Mouse (Mus musculus) lung, embryonic 16.5 days (tissue): ENCODE data around the gene Cdkl4. TPM values are rescaled to one million over a fixed set of nuclear protein-coding genes. Genes with fewer than 3 reads are reported as not detected.

Source experiments
- ATAC-seq: fragments of 200-750 bp; cut with Nextera tagmentation; 2 replicates; pipeline ENCODE4 v1.8.0; 2017; ENCODE audit warnings: low read depth, mild to moderate bottlenecking, moderate library complexity
- H3K27ac ChIP-seq: fragments of 300-500 bp; sonication (generic); 2 replicates; pipeline ENCODE4 v1.5.1; 2014; ENCODE audit warnings: mild to moderate bottlenecking, control low read depth, low read length
- H3K27me3 ChIP-seq: fragments of 300-500 bp; sonication (generic); 2 replicates; pipeline ENCODE4 v1.6.1; 2014; ENCODE audit warnings: low read depth, low read length, mixed read lengths; ENCODE audit not compliant: control insufficient read depth, insufficient read depth
- H3K36me3 ChIP-seq: fragments of 300-500 bp; sonication (generic); 2 replicates; pipeline ENCODE4 v1.6.1; 2014; ENCODE audit warnings: low read length; ENCODE audit not compliant: control insufficient read depth, insufficient read depth
- H3K4me1 ChIP-seq: fragments of 300-500 bp; sonication (generic); replicated peaks from 2 replicates; pipeline ENCODE4 v1.6.1; 2014; ENCODE audit warnings: low read length, mixed read lengths; ENCODE audit not compliant: control insufficient read depth, insufficient read depth
- H3K4me2 ChIP-seq: fragments of 300-500 bp; sonication (generic); 2 replicates; pipeline ENCODE4 v1.6.1; 2014; ENCODE audit warnings: low read depth, low read length, control low read depth
- H3K4me3 ChIP-seq: fragments of 300-500 bp; sonication (generic); 2 replicates; pipeline ENCODE4 v1.5.1; 2014; ENCODE audit warnings: mild to moderate bottlenecking, low read length, control low read depth
- H3K9ac ChIP-seq: fragments of 300-500 bp; sonication (generic); 2 replicates; pipeline ENCODE4 v1.6.1; 2014; ENCODE audit warnings: low read length, control low read depth
- H3K9me3 ChIP-seq: fragments of 300-500 bp; sonication (generic); 2 replicates; pipeline ENCODE4 v1.6.1; 2016; ENCODE audit warnings: low read length; ENCODE audit not compliant: control insufficient read depth
- WGBS: fragments of 180-500 bp; shearing (Covaris S2); extraction: QIAGEN DNeasy Blood & Tissue Kit; methylation state at CpG from one replicate; pipeline ENCODE4 v1.1.7; 2014; 5-methylcytosine and 5-hydroxymethylcytosine counted together
- polyA plus RNA-seq: library from polyadenylated mRNA; unstranded; fragments of >200 nt; fragmentation: Nextera tagmentation; extraction: Ambion mirVana; gene quantifications from 2 replicates; pipeline ENCODE4 v1.2.1, GENCODE M21; 2015

Gene Cdkl4
- 2.2 and 2.3 TPM in 2 replicates for polyA plus RNA-seq

GRCm38 (mm10) chr17:80577639-80578038, at the start of gene Cdkl4:
TSS of gene Cdkl4 (minus strand) at chr17:80577813.
- Histone ChIP-seq H3K36me3 (peaks cover 6% of the 10 kb centered on the region; the same call in 1 of the 2 replicates), H3K4me3 (peak within 1 kb of the TSS; percentile 40), H3K4me2 (peak within 1 kb of the TSS; percentile 68), H3K27ac (no peak within 1 kb of the TSS), H3K9ac (peak within 1 kb of the TSS; percentile 35), H3K27me3 (no peaks in the 10 kb centered on the region), H3K9me3 (no peaks in the 10 kb centered on the region), H3K4me1 (peaks cover 7% of the 10 kb centered on the region; the same call in 1 of the 2 replicates)
- 72% methylated on average over 15 of the region's 15 CpGs for WGBS
- peak; percentile 15; the same call in 1 of the 2 replicates for ATAC-seq

DNA sequence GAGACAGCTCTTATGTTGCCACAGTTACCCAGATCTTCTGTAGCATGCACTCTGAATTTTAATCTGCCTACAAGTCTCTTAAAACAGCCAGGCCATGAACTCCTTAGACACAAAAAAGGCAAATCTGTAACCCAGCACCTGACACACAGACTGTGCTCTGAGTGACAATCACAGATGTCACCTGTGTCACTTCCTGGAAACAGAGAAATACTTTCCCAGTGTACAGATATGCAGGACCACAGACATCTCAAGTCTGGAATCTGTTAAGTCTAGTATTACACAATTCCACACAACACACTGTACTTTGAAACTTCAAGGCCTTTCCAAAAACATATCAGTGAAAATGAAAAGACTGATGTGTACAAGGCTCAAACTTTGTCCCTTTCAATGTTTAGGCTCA, 47.4 kb upstream of the Cdkl4 start:
- Histone ChIP-seq H3K27me3 (no peaks in the 10 kb centered on the region), H3K9me3 (no peaks in the 10 kb centered on the region), H3K4me2 (no peak overlapping the region), H3K9ac (no peak overlapping the region), H3K36me3 (peaks cover 5% of the 10 kb centered on the region; the same call in 1 of the 2 replicates), H3K4me1 (no peaks in the 10 kb centered on the region), H3K4me3 (no peak overlapping the region), H3K27ac (no peak overlapping the region)
- 0 out of 2 replicates have a peak, but pooled peaks have one; percentile 7 for ATAC-seq

DNA sequence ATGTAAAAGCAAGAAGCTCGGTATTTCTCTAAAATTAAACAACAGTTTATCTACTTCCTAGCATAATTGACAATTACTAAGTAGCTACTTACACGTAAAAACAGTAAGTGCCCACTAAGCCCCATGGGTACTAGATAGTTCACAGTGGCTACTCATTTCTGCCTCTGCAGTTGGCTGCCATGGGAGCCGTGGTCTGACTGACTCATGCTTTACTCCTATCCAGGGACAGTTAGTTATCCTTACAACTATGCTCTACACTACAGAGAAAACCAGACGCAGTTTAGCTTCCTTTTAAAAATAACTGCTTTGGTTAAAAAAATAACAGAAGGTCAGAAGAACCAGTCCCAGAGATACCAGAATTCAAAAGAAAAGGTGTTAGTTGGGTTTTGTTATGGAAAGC, 44.1 kb upstream of the Cdkl4 start:
- 83% methylated on average over 4 of the region's 4 CpGs for WGBS

GRCm38 (mm10) chr17:80620786-80621423, 43.3 kb upstream of the Cdkl4 start:
- no peaks in the 10 kb centered on the region for H3K9me3 ChIP-seq
- H3K4me1 ChIP-seq, result no peaks in the 10 kb centered on the region
- no peak overlapping the region for H3K9ac ChIP-seq
- no peaks in the 10 kb centered on the region for H3K27me3 ChIP-seq
- ATAC-seq, result peak; percentile 78
- H3K27ac ChIP-seq, result no peak overlapping the region
- H3K4me2 ChIP-seq, result no peak overlapping the region
- H3K4me3 ChIP-seq, result no peak overlapping the region
- 47% methylated on average over 5 of the region's 5 CpGs for WGBS
- H3K36me3 ChIP-seq, result peaks cover 10% of the 10 kb centered on the region

More for the DNA sequence above, 44.1 kb upstream of the Cdkl4 start:
- Histone ChIP-seq H3K4me1 (no peaks in the 10 kb centered on the region), H3K9me3 (no peaks in the 10 kb centered on the region), H3K36me3 (peaks cover 10% of the 10 kb centered on the region), H3K27ac (no peak overlapping the region), H3K27me3 (no peaks in the 10 kb centered on the region), H3K4me2 (no peak overlapping the region), H3K9ac (no peak overlapping the region), H3K4me3 (no peak overlapping the region)
- ATAC-seq, result no peak

GRCm38 (mm10) chr17:80619556-80619955, 41.9 kb upstream of the Cdkl4 start:
- Histone ChIP-seq H3K9me3 (no peaks in the 10 kb centered on the region), H3K4me1 (no peaks in the 10 kb centered on the region), H3K4me2 (no peak overlapping the region), H3K9ac (no peak overlapping the region), H3K36me3 (peaks cover 21% of the 10 kb centered on the region), H3K27ac (no peak overlapping the region), H3K4me3 (no peak overlapping the region), H3K27me3 (no peaks in the 10 kb centered on the region)
- peak; percentile 68; the same call in 1 of the 2 replicates for ATAC-seq
- 68% methylated on average over 13 of the region's 13 CpGs for WGBS

DNA sequence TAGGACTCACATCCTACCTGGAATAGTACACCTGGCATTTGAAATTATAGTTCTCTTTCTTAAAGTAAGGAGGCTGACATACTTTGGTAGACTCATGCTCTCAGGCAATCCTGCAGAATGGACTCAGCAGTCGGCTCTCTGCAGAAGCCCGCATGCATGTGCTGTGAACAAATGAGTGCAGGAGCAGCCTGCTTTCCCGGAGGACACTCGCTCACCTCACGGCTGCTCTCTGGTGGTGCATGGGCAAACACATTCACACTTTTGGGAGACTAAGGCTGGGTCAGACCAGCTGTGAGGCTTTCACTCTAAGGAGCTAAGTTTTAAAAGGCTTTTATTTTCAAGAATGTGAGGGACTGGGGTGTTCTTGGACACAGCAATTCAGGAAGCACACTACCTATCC, 41.3 kb upstream of the Cdkl4 start:
- H3K27me3 ChIP-seq, result no peaks in the 10 kb centered on the region
- no peak for ATAC-seq
- H3K4me3 ChIP-seq, result no peak overlapping the region
- no peak overlapping the region for H3K27ac ChIP-seq
- no peaks in the 10 kb centered on the region for H3K4me1 ChIP-seq
- WGBS, result 79% methylated on average over 5 of the region's 5 CpGs
- no peak overlapping the region for H3K4me2 ChIP-seq
- H3K36me3 ChIP-seq, result peaks cover 25% of the 10 kb centered on the region
- no peaks in the 10 kb centered on the region for H3K9me3 ChIP-seq
- H3K9ac ChIP-seq, result no peak overlapping the region

GRCm38 (mm10) chr17:80603806-80604205, 26.2 kb upstream of the Cdkl4 start:
- Histone ChIP-seq H3K27me3 (no peaks in the 10 kb centered on the region), H3K4me1 (no peaks in the 10 kb centered on the region), H3K9me3 (no peaks in the 10 kb centered on the region), H3K4me3 (no peak overlapping the region), H3K27ac (no peak overlapping the region), H3K4me2 (no peak overlapping the region), H3K36me3 (peaks cover 62% of the 10 kb centered on the region), H3K9ac (no peak overlapping the region)
- no peak for ATAC-seq
- WGBS, result 85% methylated on average over 6 of the region's 6 CpGs

DNA sequence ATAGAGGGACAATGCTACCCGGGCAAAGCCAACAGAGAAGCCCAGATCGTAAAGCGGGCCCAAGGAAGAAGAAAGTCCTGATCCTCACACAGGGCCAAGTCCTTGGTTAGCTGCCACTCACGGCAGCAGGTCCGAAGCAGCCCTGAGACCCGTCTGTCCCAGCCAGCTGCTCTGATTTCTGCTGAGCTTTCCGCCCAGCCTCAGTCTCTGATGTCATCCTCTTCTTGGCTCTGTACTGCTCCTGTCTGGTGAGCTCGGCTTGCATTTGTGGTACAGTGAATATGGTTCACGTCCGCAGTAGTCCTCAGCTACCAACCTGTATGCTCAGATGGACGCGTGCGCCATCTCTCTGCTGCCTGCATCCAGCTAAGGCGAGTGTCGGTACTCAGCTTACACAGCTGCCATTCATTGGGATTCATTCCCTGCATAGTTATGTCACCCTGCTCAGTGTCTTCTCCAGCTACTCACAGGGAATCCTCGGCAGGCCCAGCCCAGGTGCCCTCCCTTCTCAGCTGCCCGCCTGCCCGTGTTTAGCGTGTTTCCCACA, 25.5 kb upstream of the Cdkl4 start:
- Histone ChIP-seq H3K27ac (no peak overlapping the region), H3K36me3 (peaks cover 56% of the 10 kb centered on the region), H3K4me1 (no peaks in the 10 kb centered on the region), H3K4me2 (no peak overlapping the region), H3K9me3 (no peaks in the 10 kb centered on the region), H3K9ac (no peak overlapping the region), H3K27me3 (no peaks in the 10 kb centered on the region), H3K4me3 (no peak overlapping the region)
- ATAC-seq, result no peak
- 91% methylated on average over 19 of the region's 19 CpGs for WGBS

- H3K4me1 ChIP-seq, result no peaks in the 10 kb centered on the region
- H3K4me2 ChIP-seq, result no peak overlapping the region
- 59% methylated on average over 13 of the region's 13 CpGs for WGBS
- H3K9ac ChIP-seq, result no peak overlapping the region
- H3K9me3 ChIP-seq, result no peaks in the 10 kb centered on the region
- no peak overlapping the region for H3K27ac ChIP-seq
- H3K4me3 ChIP-seq, result no peak overlapping the region
- peaks cover 61% of the 10 kb centered on the region for H3K36me3 ChIP-seq
- ATAC-seq, result 0 out of 2 replicates have a peak, but pooled peaks have one; percentile 10
- no peaks in the 10 kb centered on the region for H3K27me3 ChIP-seq
Measured at GRCm38 (mm10) chr17:80601371-80601770, 23.8 kb upstream of the Cdkl4 start.
